Mouse (Mus musculus) ES-E14 (cell line): ENCODE measurements around the gene Zfp354b.

Source experiments
- CHD2 ChIP-seq: IDR thresholded peaks from 2 replicates; pipeline ENCODE4 v1.6.1; 2014; ENCODE audit warnings: mild to moderate bottlenecking, low read depth, low read length, inconsistent platforms
- HCFC1 ChIP-seq: IDR thresholded peaks from 2 replicates; pipeline ENCODE4 v1.6.1; 2012; ENCODE audit warnings: low read length, inconsistent platforms, borderline replicate concordance; ENCODE audit not compliant: insufficient read depth
- MAFK ChIP-seq: IDR thresholded peaks from 2 replicates; pipeline ENCODE4 v1.6.1; 2014; ENCODE audit warnings: mild to moderate bottlenecking, low read depth, low read length, inconsistent platforms; ENCODE audit not compliant: insufficient read depth
- ZNF384 ChIP-seq: IDR thresholded peaks from 2 replicates; pipeline ENCODE4 v1.6.1; 2012; ENCODE audit warnings: low read depth, low read length, inconsistent platforms

- no peak for TF ChIP-seq CHD2
- TF ChIP-seq MAFK = no peak
- TF ChIP-seq HCFC1 = no peak
- no peak for TF ChIP-seq ZNF384
These were observed 18.1 kb downstream of the Zfp354b start for GRCm38 (mm10) chr11:50913301-50913700.
